Mouse (Mus musculus) thymus, postnatal 4 days (tissue): Measurements from ENCODE around the gene Tmem268.
A peak's percentile ranks its signal among the peaks of the same experiment; 100 is the strongest.

Source experiments
- DNase-seq: peaks from one replicate; pipeline ENCODE4 v3.0.0; 2021

The Tmem268 gene

GRCm38 (mm10) chr4:63558407-63559081 is at the start of gene Tmem268:
TSS of gene Tmem268 (plus strand) at chr4:63558781.
- peak; percentile 88 for DNase-seq

GRCm38 (mm10) chr4:63512921-63513320 is 45.7 kb upstream of the Tmem268 start:
- DNase-seq = no peak

- DNase-seq = no peak
Observed at GRCm38 (mm10) chr4:63514454-63514984, 44.1 kb upstream of the Tmem268 start.

- DNase-seq = no peak
Observed at GRCm38 (mm10) chr4:63515021-63515420, 43.6 kb upstream of the Tmem268 start.

GRCm38 (mm10) chr4:63521813-63522419 is 36.7 kb upstream of the Tmem268 start:
- no peak for DNase-seq

- DNase-seq = no peak
Observed at GRCm38 (mm10) chr4:63525514-63525913, 33.1 kb upstream of the Tmem268 start.

- no peak for DNase-seq
Observed at GRCm38 (mm10) chr4:63528946-63529345, 29.6 kb upstream of the Tmem268 start.

- no peak for DNase-seq
Observed at GRCm38 (mm10) chr4:63530409-63530808, 28.2 kb upstream of the Tmem268 start.

GRCm38 (mm10) chr4:63537602-63538001 is 21.0 kb upstream of the Tmem268 start:
- DNase-seq = no peak

- no peak for DNase-seq
Observed at GRCm38 (mm10) chr4:63542209-63542608, 16.4 kb upstream of the Tmem268 start.

GRCm38 (mm10) chr4:63543746-63544493 is 14.7 kb upstream of the Tmem268 start:
- peak; percentile 71 for DNase-seq

- peak; percentile 96 for DNase-seq
Observed at GRCm38 (mm10) chr4:63544494-63545230, 13.9 kb upstream of the Tmem268 start, which contains the start of gene Atp6v1g1. TSS of gene Atp6v1g1 (plus strand) at chr4:63544772.

- no peak for DNase-seq
Observed at GRCm38 (mm10) chr4:63545231-63545958, 13.2 kb upstream of the Tmem268 start.

GRCm38 (mm10) chr4:63546441-63547055 is 12.0 kb upstream of the Tmem268 start:
- DNase-seq = no peak

- no peak for DNase-seq
Observed at GRCm38 (mm10) chr4:63547799-63548198, 10.8 kb upstream of the Tmem268 start.

GRCm38 (mm10) chr4:63548491-63548890 is 10.1 kb upstream of the Tmem268 start:
- DNase-seq = peak; percentile 50

GRCm38 (mm10) chr4:63550908-63551307 is 7.7 kb upstream of the Tmem268 start:
- DNase-seq = no peak

GRCm38 (mm10) chr4:63552865-63553264 is 5.7 kb upstream of the Tmem268 start:
- no peak for DNase-seq

- no peak for DNase-seq
Observed at GRCm38 (mm10) chr4:63553789-63554576, 4.6 kb upstream of the Tmem268 start.

- no peak for DNase-seq
Observed at GRCm38 (mm10) chr4:63554616-63555015, 4.0 kb upstream of the Tmem268 start.

GRCm38 (mm10) chr4:63555111-63555510 is 3.5 kb upstream of the Tmem268 start:
- DNase-seq = no peak
